Mouse (Mus musculus) forebrain, embryonic 14.5 days (tissue): ENCODE data around the gene Klhl23. TPM values are rescaled to one million over a fixed set of nuclear protein-coding genes. Genes with fewer than 3 reads are reported as not detected.
A peak's percentile ranks its signal among the peaks of the same experiment; 100 is the strongest.

Experiments used
- ATAC-seq: fragments of 200-750 bp; cut with Nextera tagmentation; 2 replicates; pipeline ENCODE4 v1.8.0; 2017; ENCODE audit warnings: mild to moderate bottlenecking, moderate library complexity
- DNase-seq: peaks from one replicate; pipeline ENCODE4 v3.0.0-alpha.2; 2015; ENCODE audit warnings: low spot score
- H3K27ac ChIP-seq: fragments of 300-500 bp; sonication (generic); 2 replicates; pipeline ENCODE4 v1.5.1; 2014; ENCODE audit warnings: low read depth, mild to moderate bottlenecking, control low read depth, low read length, moderate library complexity
- H3K27me3 ChIP-seq: fragments of 300-500 bp; sonication (generic); replicated peaks from 2 replicates; pipeline ENCODE4 v1.6.1; 2014; ENCODE audit warnings: low read length, control low read depth, mixed read lengths; ENCODE audit not compliant: control insufficient read depth, insufficient read depth
- H3K36me3 ChIP-seq: fragments of 300-500 bp; sonication (generic); 2 replicates; pipeline ENCODE4 v1.6.1; 2014; ENCODE audit warnings: low read length, control low read depth; ENCODE audit not compliant: control insufficient read depth, insufficient read depth
- H3K4me1 ChIP-seq: fragments of 300-500 bp; sonication (generic); 2 replicates; pipeline ENCODE4 v1.6.1; 2014; ENCODE audit warnings: antibody characterized with exemption, low read length, control low read depth; ENCODE audit not compliant: control insufficient read depth, insufficient read depth
- H3K4me2 ChIP-seq: fragments of 300-500 bp; sonication (generic); 2 replicates; pipeline ENCODE4 v1.6.1; 2014; ENCODE audit warnings: mild to moderate bottlenecking, control low read depth, low read length
- H3K4me3 ChIP-seq: fragments of 300-500 bp; sonication (generic); 2 replicates; pipeline ENCODE4 v1.5.1; 2014; ENCODE audit warnings: low read depth, low read length, control low read depth
- H3K9ac ChIP-seq: fragments of 300-500 bp; sonication (generic); 2 replicates; pipeline ENCODE4 v1.6.1; 2014; ENCODE audit warnings: mild to moderate bottlenecking, low read length, control low read depth, moderate library complexity
- H3K9me3 ChIP-seq: fragments of 300-500 bp; sonication (generic); replicated peaks from 2 replicates; pipeline ENCODE4 v1.6.1; 2016; ENCODE audit warnings: low read length, control low read depth, mixed read lengths; ENCODE audit not compliant: control insufficient read depth
- WGBS: fragments of 180-500 bp; shearing (Covaris S2); extraction: QIAGEN DNeasy Blood & Tissue Kit; methylation state at CpG from one replicate; pipeline ENCODE4 v1.1.7; 2014; 5-methylcytosine and 5-hydroxymethylcytosine counted together
- polyA plus RNA-seq: library from polyadenylated mRNA; unstranded; fragments of >200 nt; fragmentation: Nextera tagmentation; extraction: Ambion mirVana; gene quantifications from 2 replicates; pipeline ENCODE4 v1.2.1, GENCODE M21; 2014

Klhl23 gene
- polyA plus RNA-seq, 1 experiment from 2014 or later = 36.7 TPM

GRCm38 (mm10) chr2:69840261-69840660 is 18.5 kb downstream of the Klhl23 start:
- 20% methylated on average over 6 of the region's 6 CpGs for WGBS
- DNase-seq (peak; percentile 40), ATAC-seq (peak; percentile 52; the same call in 1 of the 2 replicates)

DNA sequence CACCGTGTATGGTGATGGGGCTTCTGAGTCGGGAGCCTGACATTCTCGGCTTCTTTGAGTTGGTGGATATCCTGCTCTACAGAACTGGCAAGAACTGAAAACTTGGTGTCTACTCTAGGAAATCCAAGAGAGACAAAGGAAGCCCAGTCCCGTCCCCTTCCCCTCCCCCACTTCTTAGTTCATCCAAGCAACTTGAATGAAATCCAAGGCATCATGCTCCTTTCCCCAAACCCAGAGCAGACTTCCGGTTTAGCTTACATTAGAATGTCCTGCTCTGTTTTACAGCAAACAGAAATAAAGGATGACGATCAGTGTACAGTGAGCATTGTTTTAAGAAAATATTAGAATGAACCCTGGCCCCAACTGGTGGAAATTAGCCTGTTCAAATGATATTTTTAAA is 27.5 kb downstream of the Klhl23 start:
- ATAC-seq = no peak
- no peak for DNase-seq
- Histone ChIP-seq H3K9ac (no peak overlapping the region), H3K4me1 (no peaks in the 10 kb centered on the region), H3K36me3 (no peaks in the 10 kb centered on the region), H3K4me2 (no peak overlapping the region), H3K27ac (no peak overlapping the region), H3K27me3 (no peaks in the 10 kb centered on the region), H3K9me3 (no peaks in the 10 kb centered on the region), H3K4me3 (no peak overlapping the region)
- WGBS = 68% methylated on average over 6 of the region's 6 CpGs

More at GRCm38 (mm10) chr2:69840261-69840660, 18.5 kb downstream of the Klhl23 start:
- H3K27me3 ChIP-seq = no peaks in the 10 kb centered on the region
- no peak overlapping the region for H3K4me2 ChIP-seq
- no peaks in the 10 kb centered on the region for H3K9me3 ChIP-seq
- H3K4me3 ChIP-seq = no peak overlapping the region
- H3K27ac ChIP-seq = no peak overlapping the region
- peaks cover 15% of the 10 kb centered on the region; the same call in 1 of the 2 replicates for H3K36me3 ChIP-seq
- H3K9ac ChIP-seq = 0 out of 2 replicates have a peak overlapping the region, but pooled peaks have one; percentile 5
- H3K4me1 ChIP-seq = no peaks in the 10 kb centered on the region

- no peak overlapping the region for H3K4me2 ChIP-seq
- 55% methylated on average over 2 of the region's 2 CpGs for WGBS
- H3K36me3 ChIP-seq = no peaks in the 10 kb centered on the region
- H3K27me3 ChIP-seq = no peaks in the 10 kb centered on the region
- no peaks in the 10 kb centered on the region for H3K4me1 ChIP-seq
- no peak for ATAC-seq
- no peak overlapping the region for H3K27ac ChIP-seq
- H3K9me3 ChIP-seq = no peaks in the 10 kb centered on the region
- no peak for DNase-seq
- no peak overlapping the region for H3K4me3 ChIP-seq
- no peak overlapping the region for H3K9ac ChIP-seq
Observed at GRCm38 (mm10) chr2:69851427-69852058, 29.8 kb downstream of the Klhl23 start.

- 70% methylated on average over 8 of the region's 8 CpGs for WGBS
- no peak for DNase-seq
Observed at GRCm38 (mm10) chr2:69856392-69856791, 34.6 kb downstream of the Klhl23 start.

GRCm38 (mm10) chr2:69857882-69858281 is 36.1 kb downstream of the Klhl23 start:
- ATAC-seq (no peak), DNase-seq (no peak)
- WGBS = 77% methylated on average over 1 of the region's 1 CpGs
- Histone ChIP-seq H3K9ac (no peak overlapping the region), H3K27ac (no peak overlapping the region), H3K4me2 (no peak overlapping the region), H3K9me3 (no peaks in the 10 kb centered on the region), H3K27me3 (no peaks in the 10 kb centered on the region), H3K4me3 (no peak overlapping the region), H3K36me3 (no peaks in the 10 kb centered on the region), H3K4me1 (peaks cover 8% of the 10 kb centered on the region)

More at GRCm38 (mm10) chr2:69856392-69856791, 34.6 kb downstream of the Klhl23 start:
- no peak overlapping the region for H3K4me2 ChIP-seq
- 0 out of 2 replicates have a peak, but pooled peaks cover 3% of the 10 kb centered on the region for H3K4me1 ChIP-seq
- ATAC-seq = no peak
- no peak overlapping the region for H3K27ac ChIP-seq
- no peaks in the 10 kb centered on the region for H3K9me3 ChIP-seq
- H3K36me3 ChIP-seq = no peaks in the 10 kb centered on the region
- H3K4me3 ChIP-seq = no peak overlapping the region
- H3K9ac ChIP-seq = no peak overlapping the region
- no peaks in the 10 kb centered on the region for H3K27me3 ChIP-seq

GRCm38 (mm10) chr2:69860972-69861452 is 39.3 kb downstream of the Klhl23 start:
- WGBS = 11% methylated on average over 12 of the region's 13 CpGs
- peak overlapping the region; percentile 100 for H3K4me3 ChIP-seq
- peaks cover 12% of the 10 kb centered on the region for H3K4me1 ChIP-seq
- peak overlapping the region; percentile 99 for H3K9ac ChIP-seq
- ATAC-seq (peak; percentile 63), DNase-seq (no peak)
- peak overlapping the region; percentile 88; the same call in 1 of the 2 replicates for H3K27ac ChIP-seq
- no peaks in the 10 kb centered on the region for H3K9me3 ChIP-seq
- H3K4me2 ChIP-seq = peak overlapping the region; percentile 65
- peaks cover 10% of the 10 kb centered on the region; the same call in 1 of the 2 replicates for H3K36me3 ChIP-seq
- H3K27me3 ChIP-seq = no peaks in the 10 kb centered on the region

- Histone ChIP-seq H3K9ac (peak within 1 kb of the TSS; percentile 99), H3K4me3 (peak within 1 kb of the TSS; percentile 100), H3K9me3 (no peaks in the 10 kb centered on the region), H3K27ac (peak within 1 kb of the TSS; percentile 88), H3K36me3 (peaks cover 14% of the 10 kb centered on the region; the same call in 1 of the 2 replicates), H3K4me1 (peaks cover 12% of the 10 kb centered on the region), H3K27me3 (no peaks in the 10 kb centered on the region), H3K4me2 (peak within 1 kb of the TSS; percentile 74)
- ATAC-seq (peak; percentile 98), DNase-seq (peak; percentile 97)
- under 1% methylated on average over 60 of the region's 66 CpGs for WGBS
Observed at GRCm38 (mm10) chr2:69861485-69862091, 39.8 kb downstream of the Klhl23 start, which contains the start of gene Ssb. Gene Ssb (plus strand): TSS chr2:69861562.

GRCm38 (mm10) chr2:69862117-69862657 is 40.4 kb downstream of the Klhl23 start:
- 5% methylated on average over 13 of the region's 13 CpGs for WGBS
- ATAC-seq (no peak), DNase-seq (no peak)
- Histone ChIP-seq H3K4me3 (peak overlapping the region; percentile 100), H3K4me2 (peak overlapping the region; percentile 74), H3K4me1 (peaks cover 12% of the 10 kb centered on the region), H3K9ac (peak overlapping the region; percentile 99), H3K36me3 (peaks cover 18% of the 10 kb centered on the region), H3K27ac (no peak overlapping the region), H3K27me3 (no peaks in the 10 kb centered on the region), H3K9me3 (no peaks in the 10 kb centered on the region)
